14 mouse cellular contexts compared by ENCODE assay signal in the genomic region with DNA sequence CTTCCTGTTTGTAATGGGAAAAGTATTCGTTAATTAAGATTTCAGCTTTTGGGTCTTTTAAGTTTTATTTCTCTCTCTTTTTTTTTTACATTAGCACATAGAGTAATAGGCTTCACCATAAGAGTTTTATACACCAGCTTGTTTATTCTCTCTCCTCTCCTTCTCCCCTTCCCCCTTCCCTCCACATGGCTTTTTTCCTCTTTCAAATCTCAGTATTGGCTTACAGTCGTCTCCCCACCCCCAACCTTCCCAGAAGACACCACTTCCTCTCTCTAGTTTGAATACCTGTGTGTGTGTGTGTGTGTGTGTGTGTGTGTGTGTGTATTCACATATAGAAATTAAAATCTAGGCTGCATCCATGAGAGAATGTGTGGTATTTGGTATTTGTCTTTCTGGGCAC.
"Had no signal": no experiment of that assay in that cellular context is flagged by ENCODE, and none has a peak within 500 bp of the region (broad histone marks: within the 10 kb centered on the region; RNA-seq: fewer than 3 reads in every experiment).

No protein-coding gene starts in this region.

- DNase-seq: lung, adult 2 months; lung, postnatal 14 days; lung, postnatal 36 days; retina, postnatal 1 day; right cerebral cortex, adult 18-20 months; right cerebral cortex, postnatal 25 days; right cerebral cortex, postnatal 4 days; spleen, adult 18-20 months; thymus, adult 18-20 months; thymus, postnatal 14 days; thymus, postnatal 36 days had no signal

- ATAC-seq: lung, postnatal 0 days; midbrain, embryonic 13.5 days; midbrain, embryonic 15.5 days had no signal
